Mouse (Mus musculus): ENCODE data around the gene Ireb2. TPM values are rescaled to one million over a fixed set of nuclear protein-coding genes. Genes with fewer than 3 reads are reported as not detected.
"Not testable (repeated sequence)": the region's sequence is repeated elsewhere in the genome, so short reads cannot be mapped to it uniquely, and the experiment has no call there.

The Ireb2 gene
- polyA plus RNA-seq, 1 experiment from 2014 or later, result 67.4 TPM

GRCm38 (mm10) chr9:54932379-54932778 is 68.8 kb downstream of the Ireb2 start:
- Histone ChIP-seq H3K4me1 (ENCODE audit: control insufficient read depth, insufficient read depth, low read length) (no peaks in the 10 kb centered on the region), H3K4me3 (ENCODE audit: low read depth, low read length) (no peak overlapping the region), H3K9me3 (replicated peaks; ENCODE audit: control insufficient read depth, low read length) (no peaks in the 10 kb centered on the region), H3K9ac (replicated peaks; ENCODE audit: low read length) (no peak overlapping the region), H3K27ac (replicated peaks; ENCODE audit: low read depth, low read length) (no peak overlapping the region), H3K27me3 (ENCODE audit: control insufficient read depth, insufficient read depth, low read length) (no peaks in the 10 kb centered on the region), H3K36me3 (replicated peaks; ENCODE audit: control insufficient read depth, insufficient read depth, low read depth, low read length) (no peaks in the 10 kb centered on the region), H3K4me2 (ENCODE audit: low read depth, low read length) (no peak overlapping the region)
- DNase-seq (ENCODE audit: low spot score) (no peak), ATAC-seq (replicated peaks; ENCODE audit: insufficient number of reproducible peaks, low FRiP score, low TSS enrichment, low read depth) (no peak)
- 67% methylated on average over 2 of the region's 2 CpGs for WGBS

- Histone ChIP-seq H3K4me2 (ENCODE audit: low read depth, low read length) (no peak overlapping the region), H3K9me3 (replicated peaks; ENCODE audit: control insufficient read depth, low read length) (no peaks in the 10 kb centered on the region), H3K4me1 (ENCODE audit: control insufficient read depth, insufficient read depth, low read length) (no peaks in the 10 kb centered on the region), H3K27ac (replicated peaks; ENCODE audit: low read depth, low read length) (no peak overlapping the region), H3K27me3 (ENCODE audit: control insufficient read depth, insufficient read depth, low read length) (no peaks in the 10 kb centered on the region), H3K9ac (replicated peaks; ENCODE audit: low read length) (no peak overlapping the region), H3K4me3 (ENCODE audit: low read depth, low read length) (no peak overlapping the region), H3K36me3 (replicated peaks; ENCODE audit: control insufficient read depth, insufficient read depth, low read depth, low read length) (no peaks in the 10 kb centered on the region)
- DNase-seq (ENCODE audit: low spot score) (no peak), ATAC-seq (replicated peaks; ENCODE audit: insufficient number of reproducible peaks, low FRiP score, low TSS enrichment, low read depth) (no peak)
- WGBS, result 91% methylated on average over 4 of the region's 4 CpGs
These were observed 78.5 kb downstream of the Ireb2 start for GRCm38 (mm10) chr9:54942071-54942470.

GRCm38 (mm10) chr9:54944467-54944866 is 80.9 kb downstream of the Ireb2 start:
- Histone ChIP-seq H3K4me2 (ENCODE audit: low read depth, low read length) (no peak overlapping the region), H3K27ac (replicated peaks; ENCODE audit: low read depth, low read length) (no peak overlapping the region), H3K9ac (replicated peaks; ENCODE audit: low read length) (no peak overlapping the region), H3K9me3 (replicated peaks; ENCODE audit: control insufficient read depth, low read length) (no peaks in the 10 kb centered on the region), H3K4me1 (ENCODE audit: control insufficient read depth, insufficient read depth, low read length) (no peaks in the 10 kb centered on the region), H3K36me3 (replicated peaks; ENCODE audit: control insufficient read depth, insufficient read depth, low read depth, low read length) (no peaks in the 10 kb centered on the region), H3K27me3 (ENCODE audit: control insufficient read depth, insufficient read depth, low read length) (no peaks in the 10 kb centered on the region), H3K4me3 (ENCODE audit: low read depth, low read length) (no peak overlapping the region)
- no peak for DNase-seq (ENCODE audit: low spot score)
- no peak for ATAC-seq (replicated peaks; ENCODE audit: insufficient number of reproducible peaks, low FRiP score, low TSS enrichment, low read depth)
- WGBS, result 84% methylated on average over 2 of the region's 2 CpGs

GRCm38 (mm10) chr9:54946256-54946655 is 82.7 kb downstream of the Ireb2 start:
- ATAC-seq (replicated peaks; ENCODE audit: insufficient number of reproducible peaks, low FRiP score, low TSS enrichment, low read depth) (no peak), DNase-seq (ENCODE audit: low spot score) (peak; percentile 25)
- no peak overlapping the region for H3K9ac ChIP-seq (replicated peaks; ENCODE audit: low read length)
- no peak overlapping the region for H3K4me2 ChIP-seq (ENCODE audit: low read depth, low read length)
- H3K4me3 ChIP-seq (ENCODE audit: low read depth, low read length), result no peak overlapping the region
- no peaks in the 10 kb centered on the region for H3K27me3 ChIP-seq (ENCODE audit: control insufficient read depth, insufficient read depth, low read length)
- H3K36me3 ChIP-seq (replicated peaks; ENCODE audit: control insufficient read depth, insufficient read depth, low read depth, low read length), result no peaks in the 10 kb centered on the region
- H3K9me3 ChIP-seq (replicated peaks; ENCODE audit: control insufficient read depth, low read length), result no peaks in the 10 kb centered on the region
- no peak overlapping the region for H3K27ac ChIP-seq (replicated peaks; ENCODE audit: low read depth, low read length)
- 70% methylated on average over 16 of the region's 16 CpGs for WGBS
- no peaks in the 10 kb centered on the region for H3K4me1 ChIP-seq (ENCODE audit: control insufficient read depth, insufficient read depth, low read length)

GRCm38 (mm10) chr9:54949465-54949864 is 85.9 kb downstream of the Ireb2 start:
- DNase-seq (ENCODE audit: low spot score) (no peak), ATAC-seq (replicated peaks; ENCODE audit: insufficient number of reproducible peaks, low FRiP score, low TSS enrichment, low read depth) (no peak)
- Histone ChIP-seq H3K4me2 (ENCODE audit: low read depth, low read length) (no peak overlapping the region), H3K27me3 (ENCODE audit: control insufficient read depth, insufficient read depth, low read length) (no peaks in the 10 kb centered on the region), H3K4me1 (ENCODE audit: control insufficient read depth, insufficient read depth, low read length) (no peaks in the 10 kb centered on the region), H3K4me3 (ENCODE audit: low read depth, low read length) (no peak overlapping the region), H3K9me3 (replicated peaks; ENCODE audit: control insufficient read depth, low read length) (no peaks in the 10 kb centered on the region), H3K36me3 (replicated peaks; ENCODE audit: control insufficient read depth, insufficient read depth, low read depth, low read length) (no peaks in the 10 kb centered on the region; the same call in 1 of the 2 replicates), H3K9ac (replicated peaks; ENCODE audit: low read length) (no peak overlapping the region), H3K27ac (replicated peaks; ENCODE audit: low read depth, low read length) (no peak overlapping the region)

GRCm38 (mm10) chr9:54950162-54950561 is 86.6 kb downstream of the Ireb2 start:
- H3K36me3 ChIP-seq (replicated peaks; ENCODE audit: control insufficient read depth, insufficient read depth, low read depth, low read length); ATAC-seq (replicated peaks; ENCODE audit: insufficient number of reproducible peaks, low FRiP score, low TSS enrichment, low read depth); H3K27me3 ChIP-seq (ENCODE audit: control insufficient read depth, insufficient read depth, low read length); H3K9me3 ChIP-seq (replicated peaks; ENCODE audit: control insufficient read depth, low read length); H3K4me1 ChIP-seq (ENCODE audit: control insufficient read depth, insufficient read depth, low read length); DNase-seq (ENCODE audit: low spot score): not testable (repeated sequence)
- 0 out of 2 replicates have a peak overlapping the region, but pooled peaks have one; percentile 78 for H3K27ac ChIP-seq (replicated peaks; ENCODE audit: low read depth, low read length)
- H3K4me3 ChIP-seq (ENCODE audit: low read depth, low read length), result peak overlapping the region; percentile 87
- WGBS, result 51% methylated on average over 8 of the region's 8 CpGs
- 0 out of 2 replicates have a peak overlapping the region, but pooled peaks have one; percentile 40 for H3K9ac ChIP-seq (replicated peaks; ENCODE audit: low read length)
- H3K4me2 ChIP-seq (ENCODE audit: low read depth, low read length), result peak overlapping the region; percentile 72

GRCm38 (mm10) chr9:54950575-54951321 is 87.2 kb downstream of the Ireb2 start, which contains the start of the genes Psma4 and AY074887:
Gene Psma4 (plus strand): TSS chr9:54950790.
Gene AY074887 (minus strand): TSS chr9:54950998.
- under 1% methylated on average over 64 of the region's 65 CpGs for WGBS
- no peaks in the 10 kb centered on the region for H3K27me3 ChIP-seq (ENCODE audit: control insufficient read depth, insufficient read depth, low read length)
- H3K9me3 ChIP-seq (replicated peaks; ENCODE audit: control insufficient read depth, low read length), result no peaks in the 10 kb centered on the region
- H3K4me2 ChIP-seq (ENCODE audit: low read depth, low read length), result peak within 1 kb of the TSS; percentile 72
- ATAC-seq (replicated peaks; ENCODE audit: insufficient number of reproducible peaks, low FRiP score, low TSS enrichment, low read depth) (peak; percentile 100), DNase-seq (ENCODE audit: low spot score) (peak; percentile 95)
- no peaks in the 10 kb centered on the region; the same call in none of the 2 replicates for H3K36me3 ChIP-seq (replicated peaks; ENCODE audit: control insufficient read depth, insufficient read depth, low read depth, low read length)
- H3K27ac ChIP-seq (replicated peaks; ENCODE audit: low read depth, low read length), result peak within 1 kb of the TSS; percentile 78
- H3K9ac ChIP-seq (replicated peaks; ENCODE audit: low read length), result peak within 1 kb of the TSS; percentile 82
- peak within 1 kb of the TSS; percentile 87 for H3K4me3 ChIP-seq (ENCODE audit: low read depth, low read length)
- no peaks in the 10 kb centered on the region for H3K4me1 ChIP-seq (ENCODE audit: control insufficient read depth, insufficient read depth, low read length)

GRCm38 (mm10) chr9:54961059-54961458 is 97.5 kb downstream of the Ireb2 start:
- Histone ChIP-seq H3K9me3 (replicated peaks; ENCODE audit: control insufficient read depth, low read length) (no peaks in the 10 kb centered on the region), H3K9ac (replicated peaks; ENCODE audit: low read length) (no peak overlapping the region), H3K4me1 (ENCODE audit: control insufficient read depth, insufficient read depth, low read length) (no peaks in the 10 kb centered on the region), H3K27ac (replicated peaks; ENCODE audit: low read depth, low read length) (no peak overlapping the region), H3K4me2 (ENCODE audit: low read depth, low read length) (no peak overlapping the region), H3K36me3 (replicated peaks; ENCODE audit: control insufficient read depth, insufficient read depth, low read depth, low read length) (peaks cover 7% of the 10 kb centered on the region), H3K27me3 (ENCODE audit: control insufficient read depth, insufficient read depth, low read length) (no peaks in the 10 kb centered on the region), H3K4me3 (ENCODE audit: low read depth, low read length) (no peak overlapping the region)
- DNase-seq (ENCODE audit: low spot score) (no peak), ATAC-seq (replicated peaks; ENCODE audit: insufficient number of reproducible peaks, low FRiP score, low TSS enrichment, low read depth) (no peak)
- 95% methylated on average over 4 of the region's 4 CpGs for WGBS

Measured in embryonic facial prominence, embryonic 11.5 days (tissue).